Mouse (Mus musculus): ENCODE measurements around the gene Tmem270. TPM values are rescaled to one million over a fixed set of nuclear protein-coding genes. Genes with fewer than 3 reads are reported as not detected.

Gene Tmem270
- polyA plus RNA-seq, 1 experiment: not detected

GRCm38 (mm10) chr5:134914510-134914909 lies 8.0 kb upstream of the Tmem270 start:
- Histone ChIP-seq H3K27ac (ENCODE audit: insufficient read depth, low read length) (no peak overlapping the region), H3K4me1 (ENCODE audit: control insufficient read depth, insufficient read depth, low read length) (no peaks in the 10 kb centered on the region), H3K4me3 (ENCODE audit: insufficient read depth, low read length) (no peak overlapping the region)
- no peak for TF ChIP-seq POLR2A (IDR thresholded peaks at IDR 0.05; ENCODE audit: extremely low read depth, insufficient read depth, low read length)
- no peak for TF ChIP-seq CTCF (IDR thresholded peaks at IDR 0.05; ENCODE audit: extremely low read depth, insufficient read depth, low read length)

- H3K4me1 ChIP-seq (ENCODE audit: control insufficient read depth, insufficient read depth, low read length): no peaks in the 10 kb centered on the region
- H3K4me3 ChIP-seq (ENCODE audit: insufficient read depth, low read length): no peak overlapping the region
- H3K27ac ChIP-seq (ENCODE audit: insufficient read depth, low read length): no peak overlapping the region
- TF ChIP-seq POLR2A (IDR thresholded peaks at IDR 0.05; ENCODE audit: extremely low read depth, insufficient read depth, low read length) (no peak), CTCF (IDR thresholded peaks at IDR 0.05; ENCODE audit: extremely low read depth, insufficient read depth, low read length) (no peak)
Observed at GRCm38 (mm10) chr5:134913753-134914152, 7.2 kb upstream of the Tmem270 start.

- TF ChIP-seq CTCF (IDR thresholded peaks at IDR 0.05; ENCODE audit: extremely low read depth, insufficient read depth, low read length) (no peak), POLR2A (IDR thresholded peaks at IDR 0.05; ENCODE audit: extremely low read depth, insufficient read depth, low read length) (no peak)
- Histone ChIP-seq H3K4me3 (ENCODE audit: insufficient read depth, low read length) (no peak overlapping the region), H3K27ac (ENCODE audit: insufficient read depth, low read length) (no peak overlapping the region), H3K4me1 (ENCODE audit: control insufficient read depth, insufficient read depth, low read length) (no peaks in the 10 kb centered on the region)
Observed at GRCm38 (mm10) chr5:134913352-134913751, 6.8 kb upstream of the Tmem270 start.

- H3K4me3 ChIP-seq (ENCODE audit: insufficient read depth, low read length): no peak overlapping the region
- no peaks in the 10 kb centered on the region for H3K4me1 ChIP-seq (ENCODE audit: control insufficient read depth, insufficient read depth, low read length)
- no peak overlapping the region for H3K27ac ChIP-seq (ENCODE audit: insufficient read depth, low read length)
- no peak for TF ChIP-seq CTCF (IDR thresholded peaks at IDR 0.05; ENCODE audit: extremely low read depth, insufficient read depth, low read length)
- TF ChIP-seq POLR2A (IDR thresholded peaks at IDR 0.05; ENCODE audit: extremely low read depth, insufficient read depth, low read length): no peak
Observed at GRCm38 (mm10) chr5:134911901-134912300, 5.4 kb upstream of the Tmem270 start.

- peak; percentile 99 for TF ChIP-seq CTCF (IDR thresholded peaks at IDR 0.05; ENCODE audit: extremely low read depth, insufficient read depth, low read length)
- no peak for TF ChIP-seq POLR2A (IDR thresholded peaks at IDR 0.05; ENCODE audit: extremely low read depth, insufficient read depth, low read length)
- H3K4me3 ChIP-seq (ENCODE audit: insufficient read depth, low read length): no peak overlapping the region
- no peaks in the 10 kb centered on the region for H3K4me1 ChIP-seq (ENCODE audit: control insufficient read depth, insufficient read depth, low read length)
- H3K27ac ChIP-seq (ENCODE audit: insufficient read depth, low read length): no peak overlapping the region
Observed at GRCm38 (mm10) chr5:134907135-134907534, 602 bp upstream of the Tmem270 start.

- no peak for TF ChIP-seq POLR2A (IDR thresholded peaks at IDR 0.05; ENCODE audit: extremely low read depth, insufficient read depth, low read length)
- no peak for TF ChIP-seq CTCF (IDR thresholded peaks at IDR 0.05; ENCODE audit: extremely low read depth, insufficient read depth, low read length)
- no peak overlapping the region for H3K4me3 ChIP-seq (ENCODE audit: insufficient read depth, low read length)
- H3K27ac ChIP-seq (ENCODE audit: insufficient read depth, low read length): no peak overlapping the region
- no peaks in the 10 kb centered on the region for H3K4me1 ChIP-seq (ENCODE audit: control insufficient read depth, insufficient read depth, low read length)
Observed at GRCm38 (mm10) chr5:134901644-134902027, 4.9 kb downstream of the Tmem270 start.

GRCm38 (mm10) chr5:134901012-134901643 lies 5.4 kb downstream of the Tmem270 start:
- Histone ChIP-seq H3K27ac (ENCODE audit: insufficient read depth, low read length) (no peak overlapping the region), H3K4me1 (ENCODE audit: control insufficient read depth, insufficient read depth, low read length) (no peaks in the 10 kb centered on the region), H3K4me3 (ENCODE audit: insufficient read depth, low read length) (no peak overlapping the region)
- peak; percentile 65 for TF ChIP-seq CTCF (IDR thresholded peaks at IDR 0.05; ENCODE audit: extremely low read depth, insufficient read depth, low read length)
- no peak for TF ChIP-seq POLR2A (IDR thresholded peaks at IDR 0.05; ENCODE audit: extremely low read depth, insufficient read depth, low read length)

- no peaks in the 10 kb centered on the region for H3K4me1 ChIP-seq (ENCODE audit: control insufficient read depth, insufficient read depth, low read length)
- H3K4me3 ChIP-seq (ENCODE audit: insufficient read depth, low read length): no peak overlapping the region
- no peak overlapping the region for H3K27ac ChIP-seq (ENCODE audit: insufficient read depth, low read length)
- TF ChIP-seq CTCF (IDR thresholded peaks at IDR 0.05; ENCODE audit: extremely low read depth, insufficient read depth, low read length) (no peak), POLR2A (IDR thresholded peaks at IDR 0.05; ENCODE audit: extremely low read depth, insufficient read depth, low read length) (no peak)
Observed at GRCm38 (mm10) chr5:134897596-134897995, 8.9 kb downstream of the Tmem270 start.

GRCm38 (mm10) chr5:134896965-134897364 lies 9.6 kb downstream of the Tmem270 start:
- no peak overlapping the region for H3K27ac ChIP-seq (ENCODE audit: insufficient read depth, low read length)
- H3K4me3 ChIP-seq (ENCODE audit: insufficient read depth, low read length): no peak overlapping the region
- no peak for TF ChIP-seq POLR2A (IDR thresholded peaks at IDR 0.05; ENCODE audit: extremely low read depth, insufficient read depth, low read length)
- TF ChIP-seq CTCF (IDR thresholded peaks at IDR 0.05; ENCODE audit: extremely low read depth, insufficient read depth, low read length): no peak
- no peaks in the 10 kb centered on the region for H3K4me1 ChIP-seq (ENCODE audit: control insufficient read depth, insufficient read depth, low read length)

- no peak for TF ChIP-seq CTCF (IDR thresholded peaks at IDR 0.05; ENCODE audit: extremely low read depth, insufficient read depth, low read length)
- no peak for TF ChIP-seq POLR2A (IDR thresholded peaks at IDR 0.05; ENCODE audit: extremely low read depth, insufficient read depth, low read length)
- H3K4me3 ChIP-seq (ENCODE audit: insufficient read depth, low read length): no peak overlapping the region
- H3K27ac ChIP-seq (ENCODE audit: insufficient read depth, low read length): no peak overlapping the region
- no peaks in the 10 kb centered on the region for H3K4me1 ChIP-seq (ENCODE audit: control insufficient read depth, insufficient read depth, low read length)
Observed at GRCm38 (mm10) chr5:134895291-134895690, 11.2 kb downstream of the Tmem270 start.

All from cortical plate, adult 2 months (tissue).